Mouse (Mus musculus): ENCODE results near the gene Tdp1.

The Tdp1 gene

DNA sequence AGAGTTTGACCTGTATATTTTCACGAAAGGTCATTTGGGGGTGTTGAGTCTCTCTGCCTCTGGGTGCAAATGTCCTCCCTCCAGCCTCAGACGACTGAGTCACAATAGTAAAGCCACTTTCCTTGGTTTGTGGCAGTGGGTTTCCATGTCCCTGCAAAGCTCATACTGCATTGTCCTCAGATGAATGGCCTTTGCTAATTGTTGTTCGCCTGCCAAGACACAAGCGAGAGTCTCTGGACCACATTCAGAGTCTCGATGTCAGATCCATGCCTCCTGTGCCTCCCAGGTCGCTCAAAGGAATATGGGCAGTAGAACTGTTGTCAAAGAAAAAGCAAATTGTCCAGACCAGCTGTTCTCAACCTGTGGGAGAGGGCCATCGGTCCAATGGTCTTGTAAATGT is 116.1 kb downstream of the Tdp1 start:
- DNase-seq (ENCODE audit: low read depth, low spot score) = no peak

DNA sequence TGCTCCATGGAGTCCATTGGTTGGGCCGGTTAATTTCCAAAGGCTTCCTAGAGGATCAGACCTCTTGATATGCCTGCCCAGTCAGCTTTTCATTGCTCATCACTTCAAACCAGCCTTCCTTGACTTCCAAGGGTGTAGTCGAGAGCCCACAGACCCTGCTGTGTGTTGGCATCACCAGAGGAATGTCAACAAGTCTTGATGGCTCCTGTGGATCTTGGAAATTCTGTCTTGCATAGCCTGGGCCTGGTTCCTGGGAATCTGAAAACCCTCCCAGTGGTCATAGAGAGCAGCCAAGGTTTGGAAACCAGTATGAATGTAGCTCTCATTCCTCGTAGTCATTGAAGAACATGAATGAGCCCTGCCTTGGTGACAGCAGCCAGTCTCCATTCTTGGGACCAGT is 116.9 kb downstream of the Tdp1 start:
- no peak for DNase-seq (ENCODE audit: low read depth, low spot score)

DNA sequence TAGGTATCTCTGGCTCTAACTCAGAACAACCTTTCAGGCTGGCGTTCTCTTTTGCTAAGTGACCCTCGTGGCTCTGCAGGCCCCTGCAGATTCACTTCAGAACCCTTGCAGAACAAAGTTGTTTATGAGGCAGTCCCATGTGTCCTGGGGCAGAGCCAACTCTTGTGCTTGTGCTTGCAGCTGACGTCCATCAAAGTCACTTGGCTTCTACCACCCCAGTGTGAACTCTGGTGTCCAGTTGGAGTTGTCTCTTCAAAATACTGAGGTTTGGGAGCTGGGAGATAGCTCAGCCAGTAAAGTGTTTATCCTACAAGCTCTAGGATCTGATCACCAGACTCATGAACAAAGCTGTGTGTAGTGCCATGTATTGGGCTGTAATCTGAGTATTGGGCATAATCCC is 117.6 kb downstream of the Tdp1 start:
- DNase-seq (ENCODE audit: low read depth, low spot score) = no peak

DNA sequence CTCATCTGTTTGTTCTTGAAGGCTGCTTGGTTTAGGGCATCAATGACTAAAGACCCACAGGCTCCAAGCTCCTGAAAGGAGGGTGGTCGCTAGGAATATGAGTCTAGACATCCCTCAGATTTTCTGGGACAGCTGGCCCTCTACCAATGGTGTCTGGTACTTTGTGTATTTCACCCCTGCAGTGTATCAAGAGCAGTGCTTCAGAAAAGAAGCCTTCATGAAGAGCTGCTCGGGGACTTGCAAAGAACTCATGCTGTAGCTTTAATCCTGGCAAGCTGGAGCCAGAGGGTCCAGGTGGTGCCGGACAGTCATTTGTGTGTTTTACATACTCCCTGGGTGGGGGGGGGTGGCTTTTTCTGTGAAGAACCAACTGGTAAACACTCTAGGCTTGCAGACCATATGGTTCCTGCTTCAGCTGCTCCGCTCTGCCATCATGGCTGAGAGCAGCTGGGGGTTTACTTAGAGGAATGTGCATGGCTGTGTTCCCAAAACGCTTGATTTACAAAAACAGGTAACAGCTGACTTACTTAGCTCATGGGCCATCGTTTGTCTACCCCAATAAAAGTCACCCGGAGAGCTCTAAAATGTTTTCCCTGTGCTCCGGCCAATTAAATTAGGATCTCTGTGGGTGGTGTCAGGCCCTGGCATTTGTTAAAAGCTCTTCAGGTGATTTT is 118.7 kb downstream of the Tdp1 start:
- DNase-seq (ENCODE audit: low read depth, low spot score) = no peak

All from ZHBTc4 (cell line).